Mouse (Mus musculus): ENCODE data around the gene Lrrc19.

The Lrrc19 gene

DNA sequence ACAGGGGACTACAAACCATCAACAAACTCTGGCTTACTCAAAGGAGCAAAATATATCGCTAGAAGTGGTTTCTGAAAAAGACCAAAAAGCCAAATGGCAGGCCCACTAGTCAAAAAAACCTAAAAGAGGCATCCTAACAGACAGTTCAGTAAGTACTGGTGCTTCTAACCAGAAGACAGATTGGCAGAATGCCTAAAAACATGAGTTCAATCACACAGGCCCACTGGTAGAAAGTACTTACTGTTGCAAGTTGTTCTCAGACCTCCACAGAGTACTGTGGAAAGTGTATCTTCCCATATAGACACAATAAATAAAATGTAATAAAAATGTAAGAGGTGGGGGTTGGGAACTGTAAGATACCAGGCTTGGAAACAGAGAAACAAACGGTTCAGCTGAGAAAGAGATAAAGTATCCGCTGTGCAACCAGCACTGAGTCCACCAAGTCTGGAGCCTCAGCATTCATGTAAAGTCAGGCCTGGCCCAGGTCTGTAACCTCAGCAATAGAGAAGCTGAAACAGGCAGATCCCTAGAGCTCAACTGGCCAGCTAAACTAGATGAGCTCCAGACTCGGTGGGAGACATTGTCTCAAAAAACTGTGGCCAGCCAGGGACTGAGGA lies 58.1 kb downstream of the Lrrc19 start:
- DNase-seq (ENCODE audit: low spot score in 2 of 2), result no peak
